Mouse (Mus musculus) G1E (cell line): ENCODE results near the gene Sult6b1.

Source experiments
- CTCF ChIP-seq: IDR thresholded peaks from 2 replicates; pipeline ENCODE4 v1.5.1; 2012; ENCODE audit warnings: low read depth, low read length, inconsistent platforms, mixed read lengths
- GATA1 ChIP-seq: IDR thresholded peaks from 2 replicates; pipeline ENCODE4 v1.6.1; 2012; ENCODE audit warnings: borderline replicate concordance, low read length, inconsistent platforms, mixed read lengths
- POLR2AphosphoS5 ChIP-seq: IDR thresholded peaks from 2 replicates; pipeline ENCODE4 v1.6.1; 2012; ENCODE audit warnings: low read depth, low read length, inconsistent platforms; ENCODE audit not compliant: insufficient replicate concordance
- TAL1 ChIP-seq: conservative IDR thresholded peaks from 2 replicates; pipeline ENCODE4 v1.6.1; 2012; ENCODE audit warnings: low read depth, low read length, inconsistent platforms, mixed read lengths

- TF ChIP-seq TAL1 = no peak
- TF ChIP-seq CTCF = no peak
- TF ChIP-seq POLR2AphosphoS5 = no peak
- no peak for TF ChIP-seq GATA1
Observed at GRCm38 (mm10) chr17:78916899-78917298, 10.1 kb upstream of the Sult6b1 start.
